Mouse (Mus musculus): Measurements from ENCODE around the gene Abhd4. TPM values are rescaled to one million over a fixed set of nuclear protein-coding genes. Genes with fewer than 3 reads are reported as not detected.
"Not testable (repeated sequence)": the region's sequence is repeated elsewhere in the genome, so short reads cannot be mapped to it uniquely, and the experiment has no call there.

The Abhd4 gene
- polyA plus RNA-seq, 1 experiment, result 74.6 TPM

DNA sequence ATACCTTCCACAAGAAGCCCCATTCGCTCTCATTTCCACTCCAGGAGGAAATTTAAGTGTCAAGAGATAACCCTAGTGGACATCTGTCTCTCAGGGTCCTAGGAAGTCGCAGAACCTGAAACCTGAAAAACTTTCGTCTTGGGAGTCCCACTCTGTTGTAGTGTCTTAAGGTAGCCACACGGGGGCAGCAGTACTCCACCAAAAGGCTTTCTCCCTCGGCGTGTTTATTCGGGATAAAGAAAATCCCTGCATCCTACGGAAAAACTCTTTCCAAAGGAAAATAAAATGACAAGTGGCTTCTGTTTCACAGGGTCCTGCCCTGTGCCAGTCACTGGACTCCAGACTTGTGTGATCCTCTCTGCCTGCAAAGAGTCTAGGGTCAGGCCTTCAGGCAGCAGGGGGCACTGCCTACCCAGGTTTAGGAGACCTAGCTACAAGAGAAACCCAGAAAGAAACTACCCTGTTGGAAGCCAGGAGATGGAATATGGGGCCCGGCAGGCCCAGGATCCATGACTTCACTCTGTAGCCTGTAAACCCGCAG is 26.0 kb upstream of the Abhd4 start:
- Histone ChIP-seq H3K4me3 (ENCODE audit: insufficient read depth, low read length) (no peak overlapping the region), H3K27ac (ENCODE audit: insufficient read depth, low read length) (no peak overlapping the region), H3K4me1 (ENCODE audit: control insufficient read depth, insufficient read depth, low read length) (peaks cover 10% of the 10 kb centered on the region; the same call in 1 of the 2 replicates)
- TF ChIP-seq CTCF (IDR thresholded peaks at IDR 0.05; ENCODE audit: borderline replicate concordance, insufficient read depth, low read length) (peak; percentile 49; the same call in 1 of the 2 replicates), POLR2A (IDR thresholded peaks at IDR 0.05; ENCODE audit: low read depth, low read length) (no peak)

DNA sequence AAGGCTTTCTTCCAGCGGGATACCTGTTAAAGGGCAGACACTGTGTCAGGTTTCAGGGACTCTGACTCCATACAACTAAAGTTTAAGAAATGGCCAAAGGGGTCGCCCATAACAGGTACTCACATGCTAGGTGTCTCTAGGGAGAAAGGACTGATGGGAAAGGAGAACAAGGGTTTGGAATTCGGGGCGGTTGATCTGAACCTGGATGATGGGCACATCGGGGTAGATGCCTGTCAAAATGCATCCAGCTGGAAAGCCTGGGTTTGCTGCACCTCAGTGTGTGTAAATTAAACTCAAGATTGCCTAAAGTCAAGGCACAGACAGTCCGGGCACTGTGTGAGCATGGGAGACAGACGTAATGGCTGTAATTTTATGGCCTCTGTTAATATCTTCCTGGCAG is 25.5 kb upstream of the Abhd4 start:
- TF ChIP-seq CTCF (IDR thresholded peaks at IDR 0.05; ENCODE audit: borderline replicate concordance, insufficient read depth, low read length), result no peak
- TF ChIP-seq POLR2A (IDR thresholded peaks at IDR 0.05; ENCODE audit: low read depth, low read length), result no peak
- H3K4me1 ChIP-seq (ENCODE audit: control insufficient read depth, insufficient read depth, low read length), result peaks cover 12% of the 10 kb centered on the region; the same call in 1 of the 2 replicates

GRCm38 (mm10) chr14:54228933-54229713 is 24.9 kb upstream of the Abhd4 start:
- H3K4me1 ChIP-seq (ENCODE audit: control insufficient read depth, insufficient read depth, low read length), result peaks cover 17% of the 10 kb centered on the region; the same call in 1 of the 2 replicates
- H3K4me3 ChIP-seq (ENCODE audit: insufficient read depth, low read length), result no peak overlapping the region

More for the DNA sequence above, 25.5 kb upstream of the Abhd4 start:
- H3K4me3 ChIP-seq (ENCODE audit: insufficient read depth, low read length), result no peak overlapping the region
- no peak overlapping the region for H3K27ac ChIP-seq (ENCODE audit: insufficient read depth, low read length)

GRCm38 (mm10) chr14:54229849-54230248 is 24.1 kb upstream of the Abhd4 start:
- H3K4me1 ChIP-seq (ENCODE audit: control insufficient read depth, insufficient read depth, low read length), result peaks cover 17% of the 10 kb centered on the region; the same call in 1 of the 2 replicates
- H3K4me3 ChIP-seq (ENCODE audit: insufficient read depth, low read length); H3K27ac ChIP-seq (ENCODE audit: insufficient read depth, low read length): not testable (repeated sequence)

More at GRCm38 (mm10) chr14:54228933-54229713, 24.9 kb upstream of the Abhd4 start:
- TF ChIP-seq CTCF (IDR thresholded peaks at IDR 0.05; ENCODE audit: borderline replicate concordance, insufficient read depth, low read length) (no peak), POLR2A (IDR thresholded peaks at IDR 0.05; ENCODE audit: low read depth, low read length) (no peak)
- no peak overlapping the region for H3K27ac ChIP-seq (ENCODE audit: insufficient read depth, low read length)

DNA sequence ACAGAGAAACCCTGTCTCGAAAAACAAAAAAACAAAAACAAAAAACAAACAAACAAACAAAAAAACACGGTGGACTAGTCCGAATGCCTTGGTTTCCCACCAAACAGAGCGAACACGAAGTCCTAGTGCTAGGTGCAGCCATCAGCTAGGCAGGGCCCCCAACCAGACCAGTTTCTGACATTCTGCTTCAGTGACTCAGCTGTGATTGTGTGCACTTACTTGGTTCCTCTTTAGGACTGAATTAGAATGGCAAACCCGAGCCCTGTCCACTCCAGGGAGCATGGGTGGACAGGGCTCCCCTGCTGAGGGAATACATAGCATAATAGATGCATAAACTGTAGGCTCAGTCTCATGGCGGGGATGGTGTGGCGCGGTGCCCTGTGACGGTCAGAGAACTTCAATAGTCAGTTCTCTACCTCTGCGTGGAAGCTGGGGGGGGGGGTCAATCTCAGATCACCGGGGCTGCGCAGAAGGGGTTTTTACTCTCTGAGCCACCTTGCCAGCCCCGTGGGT is 23.3 kb upstream of the Abhd4 start:
- Histone ChIP-seq H3K4me1 (ENCODE audit: control insufficient read depth, insufficient read depth, low read length) (peaks cover 14% of the 10 kb centered on the region; the same call in 1 of the 2 replicates), H3K4me3 (ENCODE audit: insufficient read depth, low read length) (no peak overlapping the region), H3K27ac (ENCODE audit: insufficient read depth, low read length) (no peak overlapping the region)
- no peak for TF ChIP-seq CTCF (IDR thresholded peaks at IDR 0.05; ENCODE audit: borderline replicate concordance, insufficient read depth, low read length)
- TF ChIP-seq POLR2A (IDR thresholded peaks at IDR 0.05; ENCODE audit: low read depth, low read length), result no peak

DNA sequence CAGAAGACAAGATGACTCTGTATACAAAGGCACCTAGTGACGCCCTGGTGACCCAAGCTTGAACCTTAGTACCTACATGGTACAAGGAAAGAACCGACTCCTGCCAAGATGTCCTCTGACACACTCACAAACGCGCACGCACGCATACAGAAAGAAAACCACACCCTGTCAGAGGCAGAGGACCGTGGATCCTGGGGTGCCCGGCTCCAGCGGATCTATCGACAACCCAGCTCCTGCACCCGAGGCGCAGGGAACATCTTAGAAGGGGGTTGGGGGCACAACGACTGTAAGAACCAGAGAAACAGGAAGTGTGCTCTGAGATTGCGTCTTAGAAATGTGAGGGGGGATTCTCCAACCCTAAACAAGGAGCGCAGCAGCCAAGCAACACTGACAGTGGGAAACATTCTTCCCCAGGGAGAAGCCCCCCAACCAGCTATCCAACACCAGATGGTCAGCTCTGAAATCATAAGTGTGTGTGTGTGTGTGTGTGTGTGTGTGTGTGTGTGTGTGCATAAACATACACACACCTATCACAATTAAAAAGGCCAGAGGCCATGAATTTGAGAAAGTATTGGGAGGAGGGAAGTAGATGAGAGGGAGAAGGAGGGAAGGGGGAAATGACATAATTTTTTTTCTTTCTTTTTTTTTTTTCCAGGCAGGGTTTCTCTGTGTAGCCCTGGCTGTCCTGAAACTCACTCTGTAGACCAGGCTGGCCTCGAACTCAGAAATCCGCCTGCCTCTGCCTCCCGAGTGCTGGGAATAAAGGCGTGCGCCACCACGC is 22.6 kb upstream of the Abhd4 start:
- Histone ChIP-seq H3K4me3 (ENCODE audit: insufficient read depth, low read length) (no peak overlapping the region), H3K27ac (ENCODE audit: insufficient read depth, low read length) (no peak overlapping the region), H3K4me1 (ENCODE audit: control insufficient read depth, insufficient read depth, low read length) (peaks cover 14% of the 10 kb centered on the region; the same call in 1 of the 2 replicates)
- no peak for TF ChIP-seq CTCF (IDR thresholded peaks at IDR 0.05; ENCODE audit: borderline replicate concordance, insufficient read depth, low read length)
- no peak for TF ChIP-seq POLR2A (IDR thresholded peaks at IDR 0.05; ENCODE audit: low read depth, low read length)

DNA sequence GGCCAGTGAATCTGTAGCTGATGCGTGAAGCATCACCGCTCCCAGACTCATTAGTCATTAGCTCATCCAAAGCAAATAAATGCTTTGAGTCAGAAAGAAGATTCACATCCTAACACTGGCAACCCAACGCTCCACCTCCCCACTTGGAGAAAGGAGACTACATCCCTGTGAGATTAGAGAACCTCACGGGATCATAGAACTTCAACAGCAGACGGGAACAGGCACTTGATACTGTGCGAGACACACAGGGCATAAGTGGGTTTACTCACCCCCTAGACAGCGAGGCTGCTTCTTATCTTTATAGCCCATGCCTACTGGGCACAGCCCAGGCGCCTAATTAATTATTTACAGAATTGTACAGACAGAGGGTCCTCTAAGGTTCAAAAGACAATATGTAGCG is 21.8 kb upstream of the Abhd4 start:
- H3K4me1 ChIP-seq (ENCODE audit: control insufficient read depth, insufficient read depth, low read length), result peaks cover 14% of the 10 kb centered on the region; the same call in 1 of the 2 replicates
- TF ChIP-seq CTCF (IDR thresholded peaks at IDR 0.05; ENCODE audit: borderline replicate concordance, insufficient read depth, low read length) (no peak), POLR2A (IDR thresholded peaks at IDR 0.05; ENCODE audit: low read depth, low read length) (no peak)
- no peak overlapping the region for H3K4me3 ChIP-seq (ENCODE audit: insufficient read depth, low read length)
- H3K27ac ChIP-seq (ENCODE audit: insufficient read depth, low read length), result no peak overlapping the region

DNA sequence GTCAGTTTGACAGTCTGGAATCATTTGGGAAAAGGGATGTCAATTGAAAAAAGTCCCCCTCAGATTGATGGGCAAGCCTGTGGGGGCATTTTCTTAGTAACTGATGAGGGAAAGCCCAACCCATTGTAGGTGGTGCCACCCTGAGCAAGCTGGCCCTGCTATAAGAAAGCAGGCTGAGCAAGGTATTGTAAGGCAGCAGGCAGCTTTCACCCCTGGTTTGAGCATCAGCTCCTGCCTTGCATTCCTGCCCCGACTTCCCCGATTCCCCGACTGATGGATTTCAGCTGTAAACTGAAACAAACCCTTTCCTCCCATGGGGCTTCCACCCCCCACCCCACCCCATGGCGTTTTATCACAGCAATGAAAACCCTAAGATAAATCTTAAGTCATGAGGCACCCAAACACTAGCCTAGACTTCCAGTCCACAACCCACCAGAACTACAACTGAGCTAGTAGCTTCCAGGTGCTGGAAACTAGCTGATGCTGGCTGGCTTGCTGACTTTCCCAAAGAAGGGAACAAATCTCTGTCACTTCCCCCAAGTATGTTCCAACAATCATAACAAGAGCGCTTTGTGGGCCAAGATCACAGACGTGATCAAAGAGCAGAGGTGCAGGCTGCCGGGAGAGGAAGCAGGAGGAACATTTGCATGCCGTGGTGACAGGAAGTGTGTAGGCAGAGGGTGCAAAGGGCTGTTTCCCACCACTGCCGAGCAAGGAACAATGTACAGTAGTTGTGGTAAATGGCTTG is 21.0 kb upstream of the Abhd4 start:
- 0 out of 2 replicates have a peak, but pooled peaks cover 9% of the 10 kb centered on the region for H3K4me1 ChIP-seq (ENCODE audit: control insufficient read depth, insufficient read depth, low read length)
- no peak for TF ChIP-seq CTCF (IDR thresholded peaks at IDR 0.05; ENCODE audit: borderline replicate concordance, insufficient read depth, low read length)
- TF ChIP-seq POLR2A (IDR thresholded peaks at IDR 0.05; ENCODE audit: low read depth, low read length), result no peak
- no peak overlapping the region for H3K4me3 ChIP-seq (ENCODE audit: insufficient read depth, low read length)
- peak overlapping the region; percentile 1 for H3K27ac ChIP-seq (ENCODE audit: insufficient read depth, low read length)

DNA sequence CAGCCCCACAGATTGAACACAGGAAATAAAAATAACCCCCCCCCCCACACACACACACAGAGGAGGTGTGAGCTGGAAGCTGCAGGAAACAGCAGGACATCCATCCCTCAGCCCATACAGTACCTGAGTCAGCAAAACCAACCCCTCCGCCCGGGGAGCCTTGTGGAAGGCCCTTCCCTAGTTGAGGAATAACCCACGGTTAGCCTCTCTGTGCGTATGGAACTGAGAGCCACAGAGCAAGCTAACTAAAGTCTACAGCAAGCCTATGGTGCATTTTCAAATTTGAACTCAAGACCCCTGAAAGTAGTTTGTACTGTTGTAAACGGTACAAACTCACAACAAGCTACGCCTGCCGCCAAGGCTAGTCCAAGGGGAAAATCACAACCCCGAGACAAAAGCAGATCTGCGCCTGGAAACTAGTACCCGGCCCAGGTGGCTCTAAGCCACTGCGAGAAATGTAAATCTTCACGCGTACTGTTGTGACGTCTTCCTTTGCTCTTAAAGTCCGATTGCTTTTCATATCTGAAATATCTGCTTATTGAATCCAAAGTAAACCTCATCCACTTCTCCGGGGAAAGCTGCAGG is 20.3 kb upstream of the Abhd4 start:
- TF ChIP-seq CTCF (IDR thresholded peaks at IDR 0.05; ENCODE audit: borderline replicate concordance, insufficient read depth, low read length) (no peak), POLR2A (IDR thresholded peaks at IDR 0.05; ENCODE audit: low read depth, low read length) (no peak)
- H3K4me3 ChIP-seq (ENCODE audit: insufficient read depth, low read length), result no peak overlapping the region
- H3K4me1 ChIP-seq (ENCODE audit: control insufficient read depth, insufficient read depth, low read length), result 0 out of 2 replicates have a peak, but pooled peaks cover 9% of the 10 kb centered on the region
- peak overlapping the region; percentile 1 for H3K27ac ChIP-seq (ENCODE audit: insufficient read depth, low read length)
